Mouse (Mus musculus): ENCODE data around the gene Mtfmt. TPM values are rescaled to one million over a fixed set of nuclear protein-coding genes. Genes with fewer than 3 reads are reported as not detected.
A peak's percentile ranks its signal among the peaks of the same experiment; 100 is the strongest.

Mtfmt gene
- total and polyA plus RNA-seq, 2 experiments from 2014 or later, result 18.9 to 19.7 TPM

GRCm38 (mm10) chr9:65458975-65459374 lies 23.4 kb downstream of the Mtfmt start:
- H3K9me3 ChIP-seq (ENCODE audit: low read length), result no peaks in the 10 kb centered on the region
- WGBS, result 91% methylated on average over 2 of the region's 2 CpGs
- no peak overlapping the region for H3K4me2 ChIP-seq (ENCODE audit: low read depth, low read length, poor library complexity, severe bottlenecking)
- no peak overlapping the region for H3K27ac ChIP-seq (ENCODE audit: low read depth, low read length)
- H3K36me3 ChIP-seq (ENCODE audit: insufficient read depth, low read length), result 0 out of 2 replicates have a peak, but pooled peaks cover under 1% of the 10 kb centered on the region
- no peak overlapping the region for H3K4me3 ChIP-seq (ENCODE audit: low read depth, low read length)
- H3K27me3 ChIP-seq (ENCODE audit: insufficient read depth, low read length), result no peaks in the 10 kb centered on the region
- peaks cover 6% of the 10 kb centered on the region for H3K4me1 ChIP-seq (ENCODE audit: insufficient read depth, low read length)
- H3K9ac ChIP-seq (replicated peaks; ENCODE audit: low read length, poor library complexity, severe bottlenecking), result no peak overlapping the region
- ATAC-seq (ENCODE audit: low FRiP score) (no peak), DNase-seq (ENCODE audit: low spot score) (no peak)
- TF ChIP-seq CTCF (IDR thresholded peaks at IDR 0.05), result no peak

- peak overlapping the region; percentile 72 for H3K4me2 ChIP-seq (ENCODE audit: low read depth, low read length, poor library complexity, severe bottlenecking)
- H3K4me3 ChIP-seq (ENCODE audit: low read depth, low read length), result peak overlapping the region; percentile 84
- TF ChIP-seq CTCF (IDR thresholded peaks at IDR 0.05), result no peak
- no peaks in the 10 kb centered on the region for H3K36me3 ChIP-seq (ENCODE audit: insufficient read depth, low read length)
- 29% methylated on average over 3 of the region's 3 CpGs for WGBS
- no peaks in the 10 kb centered on the region for H3K27me3 ChIP-seq (ENCODE audit: insufficient read depth, low read length)
- H3K4me1 ChIP-seq (ENCODE audit: insufficient read depth, low read length), result peaks cover 6% of the 10 kb centered on the region
- peak overlapping the region; percentile 89 for H3K27ac ChIP-seq (ENCODE audit: low read depth, low read length)
- DNase-seq (ENCODE audit: low spot score) (peak; percentile 2), ATAC-seq (ENCODE audit: low FRiP score) (no peak)
- no peaks in the 10 kb centered on the region for H3K9me3 ChIP-seq (ENCODE audit: low read length)
- peak overlapping the region; percentile 90 for H3K9ac ChIP-seq (replicated peaks; ENCODE audit: low read length, poor library complexity, severe bottlenecking)
These were observed 24.6 kb downstream of the Mtfmt start for GRCm38 (mm10) chr9:65460198-65460597.

GRCm38 (mm10) chr9:65460732-65461442 lies 25.3 kb downstream of the Mtfmt start, which contains the start of gene Spg21:
Gene Spg21 (plus strand): TSS chr9:65460947.
- Histone ChIP-seq H3K27ac (ENCODE audit: low read depth, low read length) (peak within 1 kb of the TSS; percentile 89), H3K9ac (replicated peaks; ENCODE audit: low read length, poor library complexity, severe bottlenecking) (peak within 1 kb of the TSS; percentile 90), H3K4me2 (ENCODE audit: low read depth, low read length, poor library complexity, severe bottlenecking) (peak within 1 kb of the TSS; percentile 72), H3K36me3 (ENCODE audit: insufficient read depth, low read length) (peaks cover 3% of the 10 kb centered on the region; the same call in 1 of the 2 replicates), H3K4me3 (ENCODE audit: low read depth, low read length) (peak within 1 kb of the TSS; percentile 84), H3K27me3 (ENCODE audit: insufficient read depth, low read length) (no peaks in the 10 kb centered on the region), H3K4me1 (ENCODE audit: insufficient read depth, low read length) (peaks cover 6% of the 10 kb centered on the region), H3K9me3 (ENCODE audit: low read length) (no peaks in the 10 kb centered on the region)
- no peak for TF ChIP-seq CTCF (IDR thresholded peaks at IDR 0.05)
- peak; percentile 94 for DNase-seq (ENCODE audit: low spot score)
- ATAC-seq (ENCODE audit: low FRiP score), result peak; percentile 97
- WGBS, result under 1% methylated on average over 53 of the region's 53 CpGs

- Histone ChIP-seq H3K27me3 (ENCODE audit: insufficient read depth, low read length) (no peaks in the 10 kb centered on the region), H3K36me3 (ENCODE audit: insufficient read depth, low read length) (peaks cover 13% of the 10 kb centered on the region; the same call in 1 of the 2 replicates), H3K4me3 (ENCODE audit: low read depth, low read length) (no peak overlapping the region), H3K27ac (ENCODE audit: low read depth, low read length) (no peak overlapping the region), H3K4me1 (ENCODE audit: insufficient read depth, low read length) (peaks cover 6% of the 10 kb centered on the region), H3K4me2 (ENCODE audit: low read depth, low read length, poor library complexity, severe bottlenecking) (no peak overlapping the region), H3K9me3 (ENCODE audit: low read length) (no peaks in the 10 kb centered on the region), H3K9ac (replicated peaks; ENCODE audit: low read length, poor library complexity, severe bottlenecking) (no peak overlapping the region)
- TF ChIP-seq CTCF (IDR thresholded peaks at IDR 0.05), result no peak
- ATAC-seq (ENCODE audit: low FRiP score) (no peak), DNase-seq (ENCODE audit: low spot score) (no peak)
- 72% methylated on average over 5 of the region's 5 CpGs for WGBS
These were observed 27.0 kb downstream of the Mtfmt start for GRCm38 (mm10) chr9:65462544-65462943.

GRCm38 (mm10) chr9:65464161-65464560 lies 28.6 kb downstream of the Mtfmt start:
- no peak overlapping the region for H3K4me2 ChIP-seq (ENCODE audit: low read depth, low read length, poor library complexity, severe bottlenecking)
- peaks cover 14% of the 10 kb centered on the region; the same call in 1 of the 2 replicates for H3K36me3 ChIP-seq (ENCODE audit: insufficient read depth, low read length)
- WGBS, result 93% methylated on average over 6 of the region's 6 CpGs
- H3K4me3 ChIP-seq (ENCODE audit: low read depth, low read length), result no peak overlapping the region
- DNase-seq (ENCODE audit: low spot score) (no peak), ATAC-seq (ENCODE audit: low FRiP score) (no peak)
- H3K27ac ChIP-seq (ENCODE audit: low read depth, low read length), result no peak overlapping the region
- H3K27me3 ChIP-seq (ENCODE audit: insufficient read depth, low read length), result no peaks in the 10 kb centered on the region
- no peak overlapping the region for H3K9ac ChIP-seq (replicated peaks; ENCODE audit: low read length, poor library complexity, severe bottlenecking)
- no peaks in the 10 kb centered on the region for H3K9me3 ChIP-seq (ENCODE audit: low read length)
- TF ChIP-seq CTCF (IDR thresholded peaks at IDR 0.05), result no peak
- H3K4me1 ChIP-seq (ENCODE audit: insufficient read depth, low read length), result peaks cover 6% of the 10 kb centered on the region

- TF ChIP-seq CTCF (IDR thresholded peaks at IDR 0.05), result no peak
- DNase-seq (ENCODE audit: low spot score) (no peak), ATAC-seq (ENCODE audit: low FRiP score) (no peak)
- no peak overlapping the region for H3K27ac ChIP-seq (ENCODE audit: low read depth, low read length)
- H3K4me3 ChIP-seq (ENCODE audit: low read depth, low read length), result no peak overlapping the region
- no peaks in the 10 kb centered on the region for H3K9me3 ChIP-seq (ENCODE audit: low read length)
- no peak overlapping the region for H3K9ac ChIP-seq (replicated peaks; ENCODE audit: low read length, poor library complexity, severe bottlenecking)
- H3K27me3 ChIP-seq (ENCODE audit: insufficient read depth, low read length), result no peaks in the 10 kb centered on the region
- H3K36me3 ChIP-seq (ENCODE audit: insufficient read depth, low read length), result peaks cover 24% of the 10 kb centered on the region
- H3K4me2 ChIP-seq (ENCODE audit: low read depth, low read length, poor library complexity, severe bottlenecking), result no peak overlapping the region
- WGBS, result 98% methylated on average over 2 of the region's 2 CpGs
- peaks cover 6% of the 10 kb centered on the region for H3K4me1 ChIP-seq (ENCODE audit: insufficient read depth, low read length)
These were observed 29.7 kb downstream of the Mtfmt start for GRCm38 (mm10) chr9:65465241-65465640.

Data from midbrain, postnatal 0 days (tissue).